In genomic region chr14:62341887-62342642, GRCm38 (mm10) we compare ENCODE assay signal across 10 mouse cellular contexts. TPM values are rescaled to one million over a fixed set of nuclear protein-coding genes. Genes with fewer than 3 reads are reported as not detected.
DNase-seq lines count a peak whose midpoint lies in the region; ATAC-seq and TF ChIP-seq lines count a peak whose summit lies in the region.
"Had no signal": no experiment of that assay in that cellular context is flagged by ENCODE, and none has a peak within 500 bp of the region (broad histone marks: within the 10 kb centered on the region; RNA-seq: fewer than 3 reads in every experiment).

No protein-coding gene starts in this region.

- no peak overlapping the region for H3K9ac ChIP-seq in hindbrain, postnatal 0 days (replicated peaks; ENCODE audit: low read length)
- no peak overlapping the region for H3K9ac ChIP-seq in hindbrain, embryonic 12.5 days
- H3K9ac ChIP-seq in forebrain, embryonic 14.5 days (ENCODE audit: low read length) = peak overlapping the region; percentile 17; the same call in 1 of the 2 replicates
- H3K9ac ChIP-seq: midbrain, embryonic 13.5 days had no signal

- no peaks in the 10 kb centered on the region for H3K36me3 ChIP-seq in hindbrain, postnatal 0 days (ENCODE audit: insufficient read depth, low read length)
- no peaks in the 10 kb centered on the region for H3K36me3 ChIP-seq in hindbrain, embryonic 12.5 days
- H3K36me3 ChIP-seq in thymus, adult 2 months (ENCODE audit: control insufficient read depth, insufficient read depth, low read length) = no peaks in the 10 kb centered on the region
- 0 out of 2 replicates have a peak, but pooled peaks cover 4% of the 10 kb centered on the region for H3K36me3 ChIP-seq in forebrain, embryonic 14.5 days (ENCODE audit: control insufficient read depth, insufficient read depth, low read length)
- H3K36me3 ChIP-seq: midbrain, embryonic 13.5 days had no signal

- H3K27ac ChIP-seq in hindbrain, postnatal 0 days = peak overlapping the region; percentile 52; the same call in 1 of the 2 replicates
- no peak overlapping the region for H3K27ac ChIP-seq in hindbrain, embryonic 12.5 days
- H3K27ac ChIP-seq in thymus, adult 2 months (ENCODE audit: control insufficient read depth, insufficient read depth, low read length) = peak overlapping the region; percentile 16
- peak overlapping the region; percentile 60 for H3K27ac ChIP-seq in forebrain, embryonic 14.5 days (ENCODE audit: low read depth, low read length)
- H3K27ac ChIP-seq: kidney, postnatal 0 days had no signal

- 48% methylated on average over 8 of the region's 8 CpGs for WGBS in hindbrain, postnatal 0 days
- 70% methylated on average over 8 of the region's 8 CpGs for WGBS in hindbrain, embryonic 12.5 days
- 57% methylated on average over 8 of the region's 8 CpGs for WGBS in thymus, adult 2 months
- WGBS in forebrain, embryonic 14.5 days = 53% methylated on average over 8 of the region's 8 CpGs

- no peak for TF ChIP-seq CTCF in hindbrain, postnatal 0 days (IDR thresholded peaks at IDR 0.05; ENCODE audit: low read depth)
- TF ChIP-seq CTCF in thymus, adult 2 months (IDR thresholded peaks at IDR 0.05; ENCODE audit: borderline replicate concordance, control insufficient read depth, extremely low read depth, insufficient read depth, low read length, poor library complexity) = no peak

- no peak overlapping the region for H3K4me2 ChIP-seq in hindbrain, postnatal 0 days (ENCODE audit: low read depth, low read length)
- no peak overlapping the region for H3K4me2 ChIP-seq in hindbrain, embryonic 12.5 days (replicated peaks)
- no peak overlapping the region for H3K4me2 ChIP-seq in forebrain, embryonic 14.5 days (ENCODE audit: low read length)
- H3K4me2 ChIP-seq: midbrain, embryonic 13.5 days had no signal

- TF ChIP-seq POLR2A in thymus, adult 2 months (IDR thresholded peaks at IDR 0.05; ENCODE audit: control insufficient read depth, extremely low read depth, insufficient read depth, low read length, poor library complexity) = no peak

- H3K4me3 ChIP-seq in hindbrain, postnatal 0 days (ENCODE audit: low read length) = no peak overlapping the region
- no peak overlapping the region for H3K4me3 ChIP-seq in hindbrain, embryonic 12.5 days
- H3K4me3 ChIP-seq in thymus, adult 2 months (ENCODE audit: control insufficient read depth, insufficient read depth, low read length) = no peak overlapping the region
- no peak overlapping the region for H3K4me3 ChIP-seq in forebrain, embryonic 14.5 days (ENCODE audit: low read depth, low read length)
- H3K4me3 ChIP-seq: midbrain, embryonic 13.5 days had no signal

- no peaks in the 10 kb centered on the region for H3K27me3 ChIP-seq in hindbrain, postnatal 0 days (ENCODE audit: insufficient read depth, low read length)
- H3K27me3 ChIP-seq in hindbrain, embryonic 12.5 days = no peaks in the 10 kb centered on the region
- no peaks in the 10 kb centered on the region for H3K27me3 ChIP-seq in thymus, adult 2 months (ENCODE audit: control insufficient read depth, insufficient read depth, low read length)
- no peaks in the 10 kb centered on the region for H3K27me3 ChIP-seq in forebrain, embryonic 14.5 days (replicated peaks; ENCODE audit: control insufficient read depth, insufficient read depth, low read length)
- H3K27me3 ChIP-seq: midbrain, embryonic 13.5 days had no signal

- H3K4me1 ChIP-seq in hindbrain, postnatal 0 days (ENCODE audit: insufficient read depth, low read length) = 0 out of 2 replicates have a peak, but pooled peaks cover 3% of the 10 kb centered on the region
- H3K4me1 ChIP-seq in hindbrain, embryonic 12.5 days = peaks cover 5% of the 10 kb centered on the region; the same call in 1 of the 2 replicates
- H3K4me1 ChIP-seq in thymus, adult 2 months (replicated peaks; ENCODE audit: control insufficient read depth, insufficient read depth, low read length) = peaks cover 22% of the 10 kb centered on the region
- H3K4me1 ChIP-seq in forebrain, embryonic 14.5 days (ENCODE audit: control insufficient read depth, insufficient read depth, low read length) = peaks cover 14% of the 10 kb centered on the region

- DNase-seq in hindbrain, postnatal 0 days (ENCODE audit: low spot score) = peak; percentile 55
- DNase-seq in thymus, adult 2 months = no peak
- no peak for DNase-seq in thymus, postnatal 25 days
- DNase-seq in forebrain, embryonic 14.5 days (ENCODE audit: low spot score) = peak; percentile 45
- no peak for DNase-seq in testis, postnatal 14 days (ENCODE audit: low spot score)
- DNase-seq in gastrocnemius, postnatal 4 days (ENCODE audit: low spot score in 2 of 2) = no peak

- no peaks in the 10 kb centered on the region for H3K9me3 ChIP-seq in hindbrain, postnatal 0 days (ENCODE audit: low read length)
- H3K9me3 ChIP-seq in hindbrain, embryonic 12.5 days (replicated peaks) = no peaks in the 10 kb centered on the region
- H3K9me3 ChIP-seq in forebrain, embryonic 14.5 days (replicated peaks; ENCODE audit: control insufficient read depth, low read length) = no peaks in the 10 kb centered on the region
- H3K9me3 ChIP-seq: midbrain, embryonic 13.5 days had no signal

- peak; percentile 68 for ATAC-seq in hindbrain, postnatal 0 days
- no peak for ATAC-seq in hindbrain, embryonic 12.5 days (ENCODE audit: low FRiP score)
- no peak for ATAC-seq in forebrain, embryonic 14.5 days
- no peak for ATAC-seq in inflammation-experienced regulatory T-cells, adult 6 months
- ATAC-seq: midbrain, embryonic 13.5 days had no signal

RNA-seq across cellular contexts. Expression of gene Dleu7, which starts 49.2 kb away (rescaled TPM):
- 22.1 and 31.2 TPM in 2 replicates for total RNA-seq in hindbrain, postnatal 0 days (2014; rRNA removed)
- 16.2 and 16.8 TPM in 2 replicates for polyA plus RNA-seq in hindbrain, postnatal 0 days (2015; fragmentation: Nextera tagmentation; extraction: Ambion mirVana)
- polyA plus RNA-seq in hindbrain, embryonic 12.5 days (2016; fragmentation: Nextera tagmentation; extraction: Ambion mirVana) = 1.6 and 2.5 TPM in 2 replicates
- polyA plus RNA-seq in thymus, adult 2 months (2012; rRNA removed) = 4.1 and 4.7 TPM in 2 replicates
- polyA plus RNA-seq in forebrain, embryonic 14.5 days (2014; fragmentation: Nextera tagmentation; extraction: Ambion mirVana) = 24.3 and 28.2 TPM in 2 replicates
- polyA plus RNA-seq in inflammation-experienced regulatory T-cells, adult 6 months (2017; shearing (Covaris generic)) = not detected
- under 1 TPM; 0.42 to 0.75 TPM for total RNA-seq in gastrocnemius, postnatal 4 days (2021)

RNA-seq across cellular contexts. Expression of gene Rnaseh2b, which starts 49.7 kb away (rescaled TPM):
- total RNA-seq in hindbrain, postnatal 0 days (2014; rRNA removed) = 20.4 and 22.3 TPM in 2 replicates
- 40.8 and 42.5 TPM in 2 replicates for polyA plus RNA-seq in hindbrain, postnatal 0 days (2015; fragmentation: Nextera tagmentation; extraction: Ambion mirVana)
- polyA plus RNA-seq in hindbrain, embryonic 12.5 days (2016; fragmentation: Nextera tagmentation; extraction: Ambion mirVana) = 37.4 and 43.9 TPM in 2 replicates
- 11.3 and 11.8 TPM in 2 replicates for polyA plus RNA-seq in thymus, adult 2 months (2012; rRNA removed)
- polyA plus RNA-seq in forebrain, embryonic 14.5 days (2014; fragmentation: Nextera tagmentation; extraction: Ambion mirVana) = 79.6 and 82.6 TPM in 2 replicates
- 10 to 100 TPM; 29.5 to 69.7 (median 35.2) TPM for polyA plus RNA-seq in inflammation-experienced regulatory T-cells, adult 6 months (2017; shearing (Covaris generic))
- 10 to 100 TPM; 16.2 to 16.3 TPM for total RNA-seq in gastrocnemius, postnatal 4 days (2021)

Comparison
In these comparisons a context has a peak if more than half of its experiments do, and no peak if none do; other contexts are left out.
1. DNase-seq: peak in hindbrain, postnatal 0 days (single experiment) and forebrain, embryonic 14.5 days (single experiment); none in thymus, adult 2 months (single experiment), thymus, postnatal 25 days (single experiment), testis, postnatal 14 days (single experiment) and gastrocnemius, postnatal 4 days (0 of 2).